Mouse (Mus musculus) midbrain, embryonic 10.5 days (tissue): ENCODE measurements around the gene Ctbp2. TPM values are rescaled to one million over a fixed set of nuclear protein-coding genes. Genes with fewer than 3 reads are reported as not detected.

Experiments used
- DNase-seq: peaks from one replicate; pipeline ENCODE4 v3.0.0-alpha.2; 2017; ENCODE audit warnings: low spot score
- H3K27ac ChIP-seq: fragments of 300-500 bp; sonication (generic); replicated peaks from 2 replicates; pipeline ENCODE4 v1.5.1; 2016; ENCODE audit warnings: mild to moderate bottlenecking
- H3K27me3 ChIP-seq: fragments of 300-500 bp; sonication (generic); 2 replicates; pipeline ENCODE4 v1.6.1; 2016; ENCODE audit warnings: low read depth, mild to moderate bottlenecking; ENCODE audit not compliant: poor library complexity, severe bottlenecking
- H3K36me3 ChIP-seq: fragments of 300-500 bp; sonication (generic); 2 replicates; pipeline ENCODE4 v1.6.1; 2016; ENCODE audit warnings: mild to moderate bottlenecking, moderate library complexity
- H3K4me1 ChIP-seq: fragments of 300-500 bp; sonication (generic); 2 replicates; pipeline ENCODE4 v1.6.1; 2016
- H3K4me3 ChIP-seq: fragments of 300-500 bp; sonication (generic); 2 replicates; pipeline ENCODE4 v1.5.1; 2016; ENCODE audit warnings: mild to moderate bottlenecking, moderate library complexity
- H3K9me3 ChIP-seq: fragments of 300-500 bp; sonication (generic); replicated peaks from 2 replicates; pipeline ENCODE4 v1.6.1; 2016; ENCODE audit warnings: mild to moderate bottlenecking
- WGBS: fragments of 180-500 bp; shearing (Covaris S2); methylation state at CpG from one replicate; pipeline ENCODE4 v1.1.7; 2016; 5-methylcytosine and 5-hydroxymethylcytosine counted together
- polyA plus RNA-seq: library from polyadenylated mRNA; unstranded; fragments of >200 nt; fragmentation: Nextera tagmentation; extraction: Ambion mirVana; gene quantifications from 2 replicates; pipeline ENCODE4 v1.2.1, GENCODE M21; 2016

Gene Ctbp2
- polyA plus RNA-seq, 1 experiment from 2014 or later, result 118 TPM

- Histone ChIP-seq H3K4me1 (no peaks in the 10 kb centered on the region), H3K36me3 (no peaks in the 10 kb centered on the region), H3K9me3 (peaks cover 9% of the 10 kb centered on the region; the same call in 1 of the 2 replicates), H3K27ac (no peak overlapping the region), H3K4me3 (no peak overlapping the region), H3K27me3 (no peaks in the 10 kb centered on the region)
- no peak for DNase-seq
- WGBS, result 69% methylated on average over 5 of the region's 5 CpGs
These were observed 9.4 kb upstream of the Ctbp2 start for GRCm38 (mm10) chr7:133133552-133133951.

GRCm38 (mm10) chr7:133132702-133133101 lies 8.5 kb upstream of the Ctbp2 start:
- WGBS, result 90% methylated on average over 5 of the region's 5 CpGs
- H3K4me1 ChIP-seq, result no peaks in the 10 kb centered on the region

GRCm38 (mm10) chr7:133124701-133125485 lies 739 bp upstream of the Ctbp2 start:
- no peaks in the 10 kb centered on the region for H3K36me3 ChIP-seq
- peaks cover 26% of the 10 kb centered on the region for H3K27me3 ChIP-seq
- peaks cover 31% of the 10 kb centered on the region for H3K4me1 ChIP-seq
- H3K9me3 ChIP-seq, result peaks cover 10% of the 10 kb centered on the region; the same call in 1 of the 2 replicates
- 3% methylated on average over 34 of the region's 34 CpGs for WGBS
- H3K4me3 ChIP-seq, result peak overlapping the region; percentile 97
- no peak for DNase-seq
- H3K27ac ChIP-seq, result peak overlapping the region; percentile 100

More at GRCm38 (mm10) chr7:133132702-133133101, 8.5 kb upstream of the Ctbp2 start:
- DNase-seq, result no peak
- Histone ChIP-seq H3K27me3 (no peaks in the 10 kb centered on the region), H3K9me3 (peaks cover 10% of the 10 kb centered on the region; the same call in 1 of the 2 replicates), H3K27ac (no peak overlapping the region), H3K4me3 (no peak overlapping the region), H3K36me3 (no peaks in the 10 kb centered on the region)

GRCm38 (mm10) chr7:133123244-133123998 lies 733 bp downstream of the Ctbp2 start, which contains the start of gene Fgfr2:
Gene Fgfr2 (minus strand): TSS chr7:133123350.
- 1% methylated on average over 35 of the region's 53 CpGs for WGBS
- Histone ChIP-seq H3K4me3 (peak within 1 kb of the TSS; percentile 97), H3K4me1 (peaks cover 46% of the 10 kb centered on the region), H3K27ac (peak within 1 kb of the TSS; percentile 100), H3K9me3 (0 out of 2 replicates have a peak, but pooled peaks cover under 1% of the 10 kb centered on the region), H3K27me3 (peaks cover 26% of the 10 kb centered on the region), H3K36me3 (no peaks in the 10 kb centered on the region)
- DNase-seq, result peak; percentile 87

GRCm38 (mm10) chr7:133122379-133123243 lies 1.5 kb downstream of the Ctbp2 start:
- Histone ChIP-seq H3K27ac (peak overlapping the region; percentile 100), H3K27me3 (peaks cover 26% of the 10 kb centered on the region), H3K4me3 (peak overlapping the region; percentile 97), H3K4me1 (peaks cover 54% of the 10 kb centered on the region), H3K9me3 (no peaks in the 10 kb centered on the region), H3K36me3 (no peaks in the 10 kb centered on the region)
- WGBS, result under 1% methylated on average over 87 of the region's 102 CpGs
- peak; percentile 75 for DNase-seq

GRCm38 (mm10) chr7:133121661-133122378 lies 2.3 kb downstream of the Ctbp2 start:
- peak; percentile 75 for DNase-seq
- Histone ChIP-seq H3K4me3 (peak overlapping the region; percentile 97), H3K27ac (peak overlapping the region; percentile 100), H3K36me3 (no peaks in the 10 kb centered on the region), H3K27me3 (peaks cover 21% of the 10 kb centered on the region), H3K4me1 (peaks cover 62% of the 10 kb centered on the region), H3K9me3 (no peaks in the 10 kb centered on the region)
- WGBS, result under 1% methylated on average over 78 of the region's 94 CpGs

GRCm38 (mm10) chr7:133121080-133121607 lies 3.0 kb downstream of the Ctbp2 start:
- H3K27me3 ChIP-seq, result peaks cover 14% of the 10 kb centered on the region
- H3K4me3 ChIP-seq, result peak overlapping the region; percentile 97
- no peak for DNase-seq
- WGBS, result 1% methylated on average over 14 of the region's 14 CpGs
- no peaks in the 10 kb centered on the region for H3K9me3 ChIP-seq
- no peaks in the 10 kb centered on the region for H3K36me3 ChIP-seq
- peak overlapping the region; percentile 100 for H3K27ac ChIP-seq
- H3K4me1 ChIP-seq, result peaks cover 68% of the 10 kb centered on the region

GRCm38 (mm10) chr7:133120221-133120751 lies 3.9 kb downstream of the Ctbp2 start:
- Histone ChIP-seq H3K27me3 (peaks cover 5% of the 10 kb centered on the region), H3K9me3 (no peaks in the 10 kb centered on the region), H3K36me3 (no peaks in the 10 kb centered on the region), H3K4me3 (peak overlapping the region; percentile 97), H3K27ac (peak overlapping the region; percentile 100), H3K4me1 (peaks cover 74% of the 10 kb centered on the region)
- DNase-seq, result peak; percentile 35
- 2% methylated on average over 15 of the region's 15 CpGs for WGBS

- H3K36me3 ChIP-seq, result 0 out of 2 replicates have a peak, but pooled peaks cover 2% of the 10 kb centered on the region
- 17% methylated on average over 2 of the region's 2 CpGs for WGBS
- peak overlapping the region; percentile 24; the same call in 1 of the 2 replicates for H3K4me3 ChIP-seq
- no peaks in the 10 kb centered on the region for H3K27me3 ChIP-seq
- H3K9me3 ChIP-seq, result no peaks in the 10 kb centered on the region
- H3K27ac ChIP-seq, result peak overlapping the region; percentile 65
- DNase-seq, result no peak
- peaks cover 83% of the 10 kb centered on the region for H3K4me1 ChIP-seq
These were observed 6.3 kb downstream of the Ctbp2 start for GRCm38 (mm10) chr7:133117815-133118214.

- H3K4me3 ChIP-seq, result no peak overlapping the region
- DNase-seq, result no peak
- peaks cover 95% of the 10 kb centered on the region for H3K4me1 ChIP-seq
- no peaks in the 10 kb centered on the region for H3K9me3 ChIP-seq
- H3K36me3 ChIP-seq, result 0 out of 2 replicates have a peak, but pooled peaks cover 2% of the 10 kb centered on the region
- no peak overlapping the region for H3K27ac ChIP-seq
- H3K27me3 ChIP-seq, result no peaks in the 10 kb centered on the region
These were observed 7.6 kb downstream of the Ctbp2 start for GRCm38 (mm10) chr7:133116542-133116941.

GRCm38 (mm10) chr7:133115886-133116285 lies 8.3 kb downstream of the Ctbp2 start:
- peak; percentile 56 for DNase-seq
- Histone ChIP-seq H3K4me1 (peaks cover 100% of the 10 kb centered on the region), H3K36me3 (0 out of 2 replicates have a peak, but pooled peaks cover 2% of the 10 kb centered on the region), H3K27ac (peak overlapping the region; percentile 49; the same call in 1 of the 2 replicates), H3K27me3 (no peaks in the 10 kb centered on the region), H3K9me3 (no peaks in the 10 kb centered on the region), H3K4me3 (peak overlapping the region; percentile 35)
- 12% methylated on average over 15 of the region's 15 CpGs for WGBS
